Mouse (Mus musculus) granulocyte monocyte progenitor cell, adult 5-6 weeks (primary cell): ENCODE data around the gene Plvap. TPM values are rescaled to one million over a fixed set of nuclear protein-coding genes. Genes with fewer than 3 reads are reported as not detected.

Experiments used
- total RNA-seq, 2 experiments: library from RNA; stranded (forward) in 1 of 2; stranded (reverse) in 1 of 2; fragments of 200-712, 200-1000 nt in 1 of 2; fragments of >200 nt in 1 of 2; fragmentation: Nextera tagmentation in 1 of 2; gene quantifications; 2 replicates each; pipeline ENCODE4 v1.2.3; 2014 to 2017

Plvap gene
- total RNA-seq, 2 experiments from 2014 or later, result 0.10 TPM; not detected in 1

Other genes with a start within 250 kb of the Plvap start
- 35.5 and 51.5 TPM in 2 replicates for gene Myo9b, start 239.0 kb downstream of the Plvap start, total RNA-seq (2014; fragmentation: Nextera tagmentation)
- gene Myo9b, start 239.0 kb downstream of the Plvap start, total RNA-seq (2017), result 34.8 and 38.6 TPM in 2 replicates
- 17.7 and 36.8 TPM in 2 replicates for gene Haus8, start 238.8 kb downstream of the Plvap start, total RNA-seq (2014; fragmentation: Nextera tagmentation)
- 55.1 and 56.2 TPM in 2 replicates for gene Haus8, start 238.8 kb downstream of the Plvap start, total RNA-seq (2017)
- gene Use1, start 144.9 kb downstream of the Plvap start, total RNA-seq (2014; fragmentation: Nextera tagmentation), result 108 and 154 TPM in 2 replicates
- gene Use1, start 144.9 kb downstream of the Plvap start, total RNA-seq (2017), result 140 and 156 TPM in 2 replicates
- gene Ocel1, start 140.5 kb downstream of the Plvap start, total RNA-seq (2014; fragmentation: Nextera tagmentation), result 8.8 and 12.4 TPM in 2 replicates
- gene Ocel1, start 140.5 kb downstream of the Plvap start, total RNA-seq (2017), result 8.9 TPM in 2 replicates
- gene Nr2f6, start 129.8 kb downstream of the Plvap start, total RNA-seq (2014; fragmentation: Nextera tagmentation), result 1.3 and 7.5 TPM in 2 replicates
- gene Nr2f6, start 129.8 kb downstream of the Plvap start, total RNA-seq (2017), result 3.3 and 4.1 TPM in 2 replicates
- not detected in 2 replicates for gene Ushbp1, start 116.0 kb downstream of the Plvap start, total RNA-seq (2014; fragmentation: Nextera tagmentation)
- gene Ushbp1, start 116.0 kb downstream of the Plvap start, total RNA-seq (2017), result not detected in 2 replicates
- 70.0 and 84.9 TPM in 2 replicates for gene Babam1, start 114.9 kb downstream of the Plvap start, total RNA-seq (2014; fragmentation: Nextera tagmentation)
- 98.5 and 101 TPM in 2 replicates for gene Babam1, start 114.9 kb downstream of the Plvap start, total RNA-seq (2017)
- gene Ankle1, start 105.7 kb downstream of the Plvap start, total RNA-seq (2014; fragmentation: Nextera tagmentation), result 11.1 and 11.7 TPM in 2 replicates
- 11.3 and 12.4 TPM in 2 replicates for gene Ankle1, start 105.7 kb downstream of the Plvap start, total RNA-seq (2017)
- gene Abhd8, start 48.1 kb downstream of the Plvap start, total RNA-seq (2014; fragmentation: Nextera tagmentation), result 1.6 and 7.4 TPM in 2 replicates
- gene Abhd8, start 48.1 kb downstream of the Plvap start, total RNA-seq (2017), result 4.7 and 5.4 TPM in 2 replicates
- gene Mrpl34, start 46.8 kb downstream of the Plvap start, total RNA-seq (2014; fragmentation: Nextera tagmentation), result 56.5 and 77.6 TPM in 2 replicates
- gene Mrpl34, start 46.8 kb downstream of the Plvap start, total RNA-seq (2017), result 62.2 and 79.8 TPM in 2 replicates
- gene Dda1, start 42.6 kb downstream of the Plvap start, total RNA-seq (2014; fragmentation: Nextera tagmentation), result 24.0 and 34.2 TPM in 2 replicates
- gene Dda1, start 42.6 kb downstream of the Plvap start, total RNA-seq (2017), result 16.9 and 20.3 TPM in 2 replicates
- gene Ano8, start 25.8 kb downstream of the Plvap start, total RNA-seq (2014; fragmentation: Nextera tagmentation), result 0.43 and 2.5 TPM in 2 replicates
- 1.9 and 4.5 TPM in 2 replicates for gene Ano8, start 25.8 kb downstream of the Plvap start, total RNA-seq (2017)
- gene Gtpbp3, start 23.6 kb downstream of the Plvap start, total RNA-seq (2014; fragmentation: Nextera tagmentation), result 3.5 and 12.4 TPM in 2 replicates
- 13.5 and 21.5 TPM in 2 replicates for gene Gtpbp3, start 23.6 kb downstream of the Plvap start, total RNA-seq (2017)
- gene Ccdc194, start 14.0 kb upstream of the Plvap start, total RNA-seq (2014; fragmentation: Nextera tagmentation), result not detected in 2 replicates
- gene Ccdc194, start 14.0 kb upstream of the Plvap start, total RNA-seq (2017), result not detected in 2 replicates
- gene Bst2, start 25.7 kb upstream of the Plvap start, total RNA-seq (2014; fragmentation: Nextera tagmentation), result 47.0 and 55.7 TPM in 2 replicates
- 49.1 and 58.3 TPM in 2 replicates for gene Bst2, start 25.7 kb upstream of the Plvap start, total RNA-seq (2017)
- 50.2 and 64.1 TPM in 2 replicates for gene Mvb12a, start 31.2 kb upstream of the Plvap start, total RNA-seq (2014; fragmentation: Nextera tagmentation)
- gene Mvb12a, start 31.2 kb upstream of the Plvap start, total RNA-seq (2017), result 55.0 and 56.6 TPM in 2 replicates
- not detected in 2 replicates for gene Tmem221, start 47.1 kb upstream of the Plvap start, total RNA-seq (2014; fragmentation: Nextera tagmentation)
- gene Tmem221, start 47.1 kb upstream of the Plvap start, total RNA-seq (2017), result not detected in 2 replicates
- gene Nxnl1, start 54.8 kb upstream of the Plvap start, total RNA-seq (2014; fragmentation: Nextera tagmentation), result not detected in 2 replicates
- gene Nxnl1, start 54.8 kb upstream of the Plvap start, total RNA-seq (2017), result 0.36 TPM in 1 of 2 replicates, not detected in the other
- 7.8 and 10.2 TPM in 2 replicates for gene Slc27a1, start 57.1 kb upstream of the Plvap start, total RNA-seq (2014; fragmentation: Nextera tagmentation)
- 3.3 and 6.2 TPM in 2 replicates for gene Slc27a1, start 57.1 kb upstream of the Plvap start, total RNA-seq (2017)
- 143 and 180 TPM in 2 replicates for gene Pgls, start 80.4 kb upstream of the Plvap start, total RNA-seq (2014; fragmentation: Nextera tagmentation)
- 155 and 185 TPM in 2 replicates for gene Pgls, start 80.4 kb upstream of the Plvap start, total RNA-seq (2017)
- gene Fam129c, start 85.9 kb upstream of the Plvap start, total RNA-seq (2014; fragmentation: Nextera tagmentation), result 11.6 and 11.7 TPM in 2 replicates
- gene Fam129c, start 85.9 kb upstream of the Plvap start, total RNA-seq (2017), result 0.69 and 6.1 TPM in 2 replicates
- gene Colgalt1, start 99.2 kb upstream of the Plvap start, total RNA-seq (2014; fragmentation: Nextera tagmentation), result 93.8 and 107 TPM in 2 replicates
- gene Colgalt1, start 99.2 kb upstream of the Plvap start, total RNA-seq (2017), result 77.1 and 84.4 TPM in 2 replicates
- gene Unc13a, start 160.0 kb upstream of the Plvap start, total RNA-seq (2014; fragmentation: Nextera tagmentation), result 0.60 TPM in 1 of 2 replicates, not detected in the other
- gene Unc13a, start 160.0 kb upstream of the Plvap start, total RNA-seq (2017), result 0.04 and 1.8 TPM in 2 replicates
- gene Jak3, start 164.5 kb upstream of the Plvap start, total RNA-seq (2014; fragmentation: Nextera tagmentation), result 10.9 and 17.5 TPM in 2 replicates
- 7.2 and 8.1 TPM in 2 replicates for gene Jak3, start 164.5 kb upstream of the Plvap start, total RNA-seq (2017)
- gene Insl3, start 177.5 kb upstream of the Plvap start, total RNA-seq (2014; fragmentation: Nextera tagmentation), result 14.1 and 16.3 TPM in 2 replicates
- 1.2 and 4.4 TPM in 2 replicates for gene Insl3, start 177.5 kb upstream of the Plvap start, total RNA-seq (2017)
- gene B3gnt3, start 190.0 kb upstream of the Plvap start, total RNA-seq (2014; fragmentation: Nextera tagmentation), result 1.4 TPM in 1 of 2 replicates, not detected in the other
- 0.39 TPM in 1 of 2 replicates, not detected in the other for gene B3gnt3, start 190.0 kb upstream of the Plvap start, total RNA-seq (2017)
- 62.4 and 98.0 TPM in 2 replicates for gene Fcho1, start 214.0 kb upstream of the Plvap start, total RNA-seq (2014; fragmentation: Nextera tagmentation)
- gene Fcho1, start 214.0 kb upstream of the Plvap start, total RNA-seq (2017), result 39.8 and 76.7 TPM in 2 replicates